Mouse (Mus musculus): ENCODE measurements around the gene Slc52a3. TPM values are rescaled to one million over a fixed set of nuclear protein-coding genes. Genes with fewer than 3 reads are reported as not detected.
"Not testable (repeated sequence)": the region's sequence is repeated elsewhere in the genome, so short reads cannot be mapped to it uniquely, and the experiment has no call there.

Gene Slc52a3
- polyA plus RNA-seq, 1 experiment from 2014 or later, result 1.5 TPM

GRCm38 (mm10) chr2:151994350-151995122 is 1.8 kb upstream of the Slc52a3 start:
- peaks cover 10% of the 10 kb centered on the region; the same call in 1 of the 2 replicates for H3K4me1 ChIP-seq (replicated peaks; ENCODE audit: control insufficient read depth, insufficient read depth, low read length)
- H3K36me3 ChIP-seq (ENCODE audit: control insufficient read depth, insufficient read depth), result no peaks in the 10 kb centered on the region
- 0 out of 2 replicates have a peak overlapping the region, but pooled peaks have one; percentile 10 for H3K4me3 ChIP-seq (replicated peaks; ENCODE audit: low read length)
- H3K9me3 ChIP-seq (ENCODE audit: control insufficient read depth, low read length), result no peaks in the 10 kb centered on the region
- peaks cover 26% of the 10 kb centered on the region for H3K27me3 ChIP-seq (replicated peaks; ENCODE audit: control insufficient read depth, insufficient read depth, low read length)
- H3K27ac ChIP-seq (ENCODE audit: low read length), result no peak overlapping the region
- H3K4me2 ChIP-seq (ENCODE audit: low read length), result peak overlapping the region; percentile 43
- WGBS, result 7% methylated on average over 22 of the region's 22 CpGs
- no peak overlapping the region for H3K9ac ChIP-seq (replicated peaks; ENCODE audit: low read depth, low read length)
- peak; percentile 33; the same call in 1 of the 2 replicates for ATAC-seq

GRCm38 (mm10) chr2:151997190-151997575 is 872 bp downstream of the Slc52a3 start:
- not testable (repeated sequence) for H3K4me2 ChIP-seq (ENCODE audit: low read length); ATAC-seq; H3K9me3 ChIP-seq (ENCODE audit: control insufficient read depth, low read length); H3K27ac ChIP-seq (ENCODE audit: low read length); H3K4me3 ChIP-seq (replicated peaks; ENCODE audit: low read length); H3K9ac ChIP-seq (replicated peaks; ENCODE audit: low read depth, low read length); H3K36me3 ChIP-seq (ENCODE audit: control insufficient read depth, insufficient read depth); H3K4me1 ChIP-seq (replicated peaks; ENCODE audit: control insufficient read depth, insufficient read depth, low read length)
- H3K27me3 ChIP-seq (replicated peaks; ENCODE audit: control insufficient read depth, insufficient read depth, low read length), result peaks cover 30% of the 10 kb centered on the region
- 57% methylated on average over 2 of the region's 2 CpGs for WGBS

GRCm38 (mm10) chr2:151997776-151998504 is 1.6 kb downstream of the Slc52a3 start:
- Histone ChIP-seq H3K27me3 (replicated peaks; ENCODE audit: control insufficient read depth, insufficient read depth, low read length) (peaks cover 30% of the 10 kb centered on the region), H3K27ac (ENCODE audit: low read length) (no peak overlapping the region), H3K9me3 (ENCODE audit: control insufficient read depth, low read length) (no peaks in the 10 kb centered on the region), H3K4me2 (ENCODE audit: low read length) (no peak overlapping the region), H3K4me1 (replicated peaks; ENCODE audit: control insufficient read depth, insufficient read depth, low read length) (peaks cover 6% of the 10 kb centered on the region; the same call in 1 of the 2 replicates), H3K4me3 (replicated peaks; ENCODE audit: low read length) (no peak overlapping the region), H3K9ac (replicated peaks; ENCODE audit: low read depth, low read length) (no peak overlapping the region), H3K36me3 (ENCODE audit: control insufficient read depth, insufficient read depth) (no peaks in the 10 kb centered on the region)
- 55% methylated on average over 8 of the region's 8 CpGs for WGBS
- ATAC-seq, result no peak

- Histone ChIP-seq H3K9ac (replicated peaks; ENCODE audit: low read depth, low read length) (no peak overlapping the region), H3K9me3 (ENCODE audit: control insufficient read depth, low read length) (no peaks in the 10 kb centered on the region), H3K4me2 (ENCODE audit: low read length) (no peak overlapping the region), H3K27me3 (replicated peaks; ENCODE audit: control insufficient read depth, insufficient read depth, low read length) (peaks cover 30% of the 10 kb centered on the region), H3K4me3 (replicated peaks; ENCODE audit: low read length) (no peak overlapping the region), H3K4me1 (replicated peaks; ENCODE audit: control insufficient read depth, insufficient read depth, low read length) (peaks cover 6% of the 10 kb centered on the region; the same call in 1 of the 2 replicates), H3K27ac (ENCODE audit: low read length) (no peak overlapping the region), H3K36me3 (ENCODE audit: control insufficient read depth, insufficient read depth) (no peaks in the 10 kb centered on the region)
- 62% methylated on average over 9 of the region's 9 CpGs for WGBS
- no peak for ATAC-seq
Measured at GRCm38 (mm10) chr2:151998505-151998899, 2.2 kb downstream of the Slc52a3 start.

GRCm38 (mm10) chr2:151998932-151999331 is 2.6 kb downstream of the Slc52a3 start:
- Histone ChIP-seq H3K27me3 (replicated peaks; ENCODE audit: control insufficient read depth, insufficient read depth, low read length) (peaks cover 30% of the 10 kb centered on the region), H3K4me3 (replicated peaks; ENCODE audit: low read length) (no peak overlapping the region), H3K9me3 (ENCODE audit: control insufficient read depth, low read length) (no peaks in the 10 kb centered on the region), H3K36me3 (ENCODE audit: control insufficient read depth, insufficient read depth) (no peaks in the 10 kb centered on the region), H3K4me2 (ENCODE audit: low read length) (no peak overlapping the region), H3K27ac (ENCODE audit: low read length) (no peak overlapping the region), H3K4me1 (replicated peaks; ENCODE audit: control insufficient read depth, insufficient read depth, low read length) (peaks cover 6% of the 10 kb centered on the region; the same call in 1 of the 2 replicates), H3K9ac (replicated peaks; ENCODE audit: low read depth, low read length) (no peak overlapping the region)
- no peak for ATAC-seq
- WGBS, result 73% methylated on average over 4 of the region's 4 CpGs

- Histone ChIP-seq H3K4me1 (replicated peaks; ENCODE audit: control insufficient read depth, insufficient read depth, low read length) (peaks cover 6% of the 10 kb centered on the region; the same call in 1 of the 2 replicates), H3K9ac (replicated peaks; ENCODE audit: low read depth, low read length) (no peak overlapping the region), H3K36me3 (ENCODE audit: control insufficient read depth, insufficient read depth) (no peaks in the 10 kb centered on the region), H3K27me3 (replicated peaks; ENCODE audit: control insufficient read depth, insufficient read depth, low read length) (peaks cover 30% of the 10 kb centered on the region), H3K9me3 (ENCODE audit: control insufficient read depth, low read length) (no peaks in the 10 kb centered on the region), H3K4me2 (ENCODE audit: low read length) (no peak overlapping the region), H3K27ac (ENCODE audit: low read length) (no peak overlapping the region), H3K4me3 (replicated peaks; ENCODE audit: low read length) (no peak overlapping the region)
- ATAC-seq, result no peak
- 9% methylated on average over 20 of the region's 20 CpGs for WGBS
Measured at GRCm38 (mm10) chr2:151999669-152000290, 3.5 kb downstream of the Slc52a3 start.

GRCm38 (mm10) chr2:152000291-152000679 is 4.0 kb downstream of the Slc52a3 start:
- no peak overlapping the region for H3K9ac ChIP-seq (replicated peaks; ENCODE audit: low read depth, low read length)
- H3K27ac ChIP-seq (ENCODE audit: low read length), result no peak overlapping the region
- no peak overlapping the region for H3K4me3 ChIP-seq (replicated peaks; ENCODE audit: low read length)
- H3K4me2 ChIP-seq (ENCODE audit: low read length), result no peak overlapping the region
- H3K9me3 ChIP-seq (ENCODE audit: control insufficient read depth, low read length), result no peaks in the 10 kb centered on the region
- H3K27me3 ChIP-seq (replicated peaks; ENCODE audit: control insufficient read depth, insufficient read depth, low read length), result peaks cover 30% of the 10 kb centered on the region
- WGBS, result 43% methylated on average over 3 of the region's 3 CpGs
- no peak for ATAC-seq
- no peaks in the 10 kb centered on the region for H3K36me3 ChIP-seq (ENCODE audit: control insufficient read depth, insufficient read depth)
- H3K4me1 ChIP-seq (replicated peaks; ENCODE audit: control insufficient read depth, insufficient read depth, low read length), result 0 out of 2 replicates have a peak, but pooled peaks cover 6% of the 10 kb centered on the region

- H3K27ac ChIP-seq (ENCODE audit: low read length), result no peak overlapping the region
- H3K4me1 ChIP-seq (replicated peaks; ENCODE audit: control insufficient read depth, insufficient read depth, low read length), result 0 out of 2 replicates have a peak, but pooled peaks cover 6% of the 10 kb centered on the region
- ATAC-seq, result peak; percentile 37; the same call in 1 of the 2 replicates
- no peak overlapping the region for H3K4me2 ChIP-seq (ENCODE audit: low read length)
- no peak overlapping the region for H3K4me3 ChIP-seq (replicated peaks; ENCODE audit: low read length)
- no peaks in the 10 kb centered on the region for H3K36me3 ChIP-seq (ENCODE audit: control insufficient read depth, insufficient read depth)
- 61% methylated on average over 6 of the region's 6 CpGs for WGBS
- peaks cover 27% of the 10 kb centered on the region for H3K27me3 ChIP-seq (replicated peaks; ENCODE audit: control insufficient read depth, insufficient read depth, low read length)
- no peaks in the 10 kb centered on the region for H3K9me3 ChIP-seq (ENCODE audit: control insufficient read depth, low read length)
- H3K9ac ChIP-seq (replicated peaks; ENCODE audit: low read depth, low read length), result no peak overlapping the region
Measured at GRCm38 (mm10) chr2:152000735-152001134, 4.4 kb downstream of the Slc52a3 start.

GRCm38 (mm10) chr2:152002529-152002928 is 6.2 kb downstream of the Slc52a3 start:
- H3K36me3 ChIP-seq (ENCODE audit: control insufficient read depth, insufficient read depth), result no peaks in the 10 kb centered on the region
- H3K4me1 ChIP-seq (replicated peaks; ENCODE audit: control insufficient read depth, insufficient read depth, low read length), result no peaks in the 10 kb centered on the region
- no peak overlapping the region for H3K4me2 ChIP-seq (ENCODE audit: low read length)
- no peak overlapping the region for H3K9ac ChIP-seq (replicated peaks; ENCODE audit: low read depth, low read length)
- no peak for ATAC-seq
- H3K27me3 ChIP-seq (replicated peaks; ENCODE audit: control insufficient read depth, insufficient read depth, low read length), result peaks cover 14% of the 10 kb centered on the region; the same call in 1 of the 2 replicates
- no peak overlapping the region for H3K4me3 ChIP-seq (replicated peaks; ENCODE audit: low read length)
- WGBS, result 80% methylated on average over 6 of the region's 6 CpGs
- H3K27ac ChIP-seq (ENCODE audit: low read length), result no peak overlapping the region
- H3K9me3 ChIP-seq (ENCODE audit: control insufficient read depth, low read length), result no peaks in the 10 kb centered on the region
